Mouse (Mus musculus): Measurements from ENCODE around the gene Cd96.
"Not testable (repeated sequence)": the region's sequence is repeated elsewhere in the genome, so short reads cannot be mapped to it uniquely, and the experiment has no call there.

Gene Cd96

DNA sequence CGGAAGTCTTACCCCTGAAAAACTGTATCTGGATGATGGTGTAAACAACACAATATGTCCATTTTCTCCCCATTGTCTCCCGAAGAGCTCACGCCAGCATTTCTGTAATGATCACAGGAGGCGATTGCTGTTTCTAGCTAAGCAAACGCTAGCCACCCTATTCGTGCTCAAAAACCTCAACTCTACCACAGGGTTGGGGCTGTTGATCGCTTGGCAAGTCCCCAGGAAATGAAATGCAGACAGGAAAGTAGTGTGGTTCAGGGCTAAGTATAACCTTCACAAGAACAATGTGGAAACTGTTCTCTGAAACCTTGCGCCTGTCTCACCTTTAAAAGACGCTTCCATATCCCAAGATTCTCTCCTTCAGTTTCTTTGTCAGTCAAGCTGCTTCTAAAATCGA, at the start of gene Cd96:
Gene Cd96 (minus strand): TSS at position 232 of the 400 bp plus-strand sequence.
- DNase-seq (ENCODE audit: low spot score) = no peak

- DNase-seq (ENCODE audit: low spot score) = no peak
Observed at GRCm38 (mm10) chr16:46166971-46167370, 46.9 kb upstream of the Cd96 start.

DNA sequence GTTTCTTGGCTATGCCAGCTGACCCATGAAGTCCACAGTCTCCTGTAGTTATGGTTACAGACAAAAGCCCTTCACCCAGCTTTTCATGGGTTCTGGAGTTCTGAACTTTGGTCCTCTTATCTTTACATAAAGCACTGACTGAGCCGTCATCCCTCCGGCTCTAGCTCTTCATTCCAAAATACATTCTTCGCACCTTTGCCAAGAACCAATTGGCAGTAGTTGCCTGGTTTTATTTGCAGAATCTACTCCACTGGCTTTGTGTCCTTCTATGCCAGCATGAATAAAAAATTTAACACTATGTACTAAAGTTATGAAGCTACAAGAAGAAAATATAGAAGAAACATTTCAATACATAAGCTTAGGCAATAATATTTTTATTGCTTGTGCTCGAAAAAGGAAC, 45.3 kb upstream of the Cd96 start:
- DNase-seq (ENCODE audit: low spot score) = no peak

GRCm38 (mm10) chr16:46154832-46155231, 34.8 kb upstream of the Cd96 start, which contains the start of gene Gm4737:
Gene Gm4737 (minus strand): TSS chr16:46155077.
- not testable (repeated sequence) for DNase-seq (ENCODE audit: low spot score)

DNA sequence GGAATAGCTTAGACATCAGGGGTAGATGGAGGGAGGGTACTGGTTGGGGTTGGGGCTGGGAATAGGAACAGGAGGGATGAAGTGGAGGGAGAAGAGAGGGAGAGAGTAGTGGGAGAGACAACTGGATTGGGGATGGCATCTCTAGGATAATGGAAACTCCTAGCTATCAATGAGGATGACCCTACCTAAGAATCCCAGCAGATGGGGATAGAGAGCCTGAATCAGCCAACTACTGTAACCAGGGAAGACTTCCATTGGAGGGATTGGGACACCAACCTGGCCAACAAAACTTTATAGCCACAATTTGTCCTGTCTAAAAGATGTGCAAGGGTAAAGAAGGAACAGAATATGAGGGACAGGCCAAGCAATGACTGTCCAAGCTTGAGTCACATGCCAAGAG, 31.1 kb upstream of the Cd96 start:
- no peak for DNase-seq (ENCODE audit: low spot score)

- no peak for DNase-seq (ENCODE audit: low spot score)
Observed at GRCm38 (mm10) chr16:46148661-46149341, 28.8 kb upstream of the Cd96 start.

- no peak for DNase-seq (ENCODE audit: low spot score)
Observed at GRCm38 (mm10) chr16:46146962-46147361, 26.9 kb upstream of the Cd96 start.

- DNase-seq (ENCODE audit: low spot score) = no peak
Observed at GRCm38 (mm10) chr16:46122238-46122637, 2.2 kb upstream of the Cd96 start.

DNA sequence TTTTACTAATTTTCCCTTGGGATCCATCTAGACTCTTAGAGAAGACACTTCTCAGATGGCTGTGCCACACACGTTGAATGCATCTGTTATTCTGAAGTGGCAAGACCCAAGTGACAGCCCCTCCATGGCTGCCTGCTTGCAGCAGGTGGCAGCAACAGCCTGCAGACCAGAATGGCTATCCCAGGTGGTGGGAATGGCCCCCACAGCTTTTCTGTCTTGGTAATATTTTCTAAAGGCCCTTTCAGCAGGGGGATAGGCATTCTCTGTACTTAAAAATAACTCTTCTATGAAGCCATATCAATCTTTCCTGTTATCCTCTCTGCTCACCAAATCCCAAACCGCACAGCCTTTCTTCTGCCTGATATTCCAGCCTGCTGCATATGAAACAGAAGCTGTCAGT, 1.4 kb upstream of the Cd96 start:
- no peak for DNase-seq (ENCODE audit: low spot score)

DNA sequence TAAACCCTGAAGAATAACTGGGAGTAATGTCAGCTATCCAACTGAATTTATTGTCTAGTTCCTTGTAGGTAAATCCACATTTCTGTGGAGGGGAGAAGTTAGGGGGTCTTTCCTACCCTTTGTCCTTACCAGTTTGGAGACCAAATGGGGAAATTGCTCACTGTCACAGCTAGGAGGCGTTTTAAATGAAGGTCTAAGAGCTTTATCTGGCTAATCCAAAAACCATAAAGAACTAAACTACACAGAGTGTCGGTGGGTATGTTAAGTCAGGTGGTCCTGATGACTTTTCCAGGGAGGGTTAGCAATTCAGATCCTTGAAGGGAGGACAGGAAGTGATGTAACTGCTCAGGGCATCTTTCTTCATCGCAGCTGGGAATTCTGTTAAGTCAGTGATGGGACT, 556 bp upstream of the Cd96 start:
- DNase-seq (ENCODE audit: low spot score) = no peak

DNA sequence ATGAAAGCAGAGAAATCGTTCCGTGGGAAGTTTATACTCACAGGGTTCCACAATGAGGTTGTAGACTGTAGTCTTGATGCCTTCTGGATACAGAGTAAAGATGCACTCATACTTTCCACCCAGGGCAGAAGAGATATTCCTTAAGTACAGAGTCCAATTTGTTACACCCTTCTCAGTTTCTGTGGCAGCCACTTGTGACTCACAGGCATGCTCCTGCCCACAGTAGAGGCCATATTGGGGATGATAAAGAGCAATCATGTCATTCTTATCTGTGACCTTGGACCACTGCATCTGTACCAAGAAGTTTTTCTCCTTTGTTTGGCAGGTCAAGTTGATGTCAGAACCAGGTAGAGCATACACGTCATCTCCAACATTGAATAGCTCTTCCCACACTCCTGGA, 2.4 kb downstream of the Cd96 start:
- no peak for DNase-seq (ENCODE audit: low spot score)

DNA sequence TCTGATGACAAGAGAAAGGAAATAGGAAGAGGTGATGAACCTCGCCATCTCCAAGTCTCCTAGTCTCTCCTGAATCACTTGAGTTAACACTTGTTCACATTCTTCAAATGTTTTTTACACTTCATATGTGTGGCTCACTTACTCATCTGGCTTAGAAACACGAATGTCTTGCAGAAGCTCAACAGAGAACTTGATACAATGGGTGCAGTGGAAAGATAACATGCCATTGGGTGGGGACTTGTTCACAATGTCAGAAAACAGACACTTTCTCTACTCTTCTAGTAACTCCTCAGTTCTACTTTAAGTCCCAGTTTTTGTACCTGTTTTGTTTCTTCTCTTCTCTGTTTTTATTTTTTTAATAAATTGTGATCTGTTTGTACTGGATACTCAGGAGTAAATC, 5.3 kb downstream of the Cd96 start:
- DNase-seq (ENCODE audit: low spot score) = no peak

GRCm38 (mm10) chr16:46109536-46109935, 10.5 kb downstream of the Cd96 start:
- no peak for DNase-seq (ENCODE audit: low spot score)

DNA sequence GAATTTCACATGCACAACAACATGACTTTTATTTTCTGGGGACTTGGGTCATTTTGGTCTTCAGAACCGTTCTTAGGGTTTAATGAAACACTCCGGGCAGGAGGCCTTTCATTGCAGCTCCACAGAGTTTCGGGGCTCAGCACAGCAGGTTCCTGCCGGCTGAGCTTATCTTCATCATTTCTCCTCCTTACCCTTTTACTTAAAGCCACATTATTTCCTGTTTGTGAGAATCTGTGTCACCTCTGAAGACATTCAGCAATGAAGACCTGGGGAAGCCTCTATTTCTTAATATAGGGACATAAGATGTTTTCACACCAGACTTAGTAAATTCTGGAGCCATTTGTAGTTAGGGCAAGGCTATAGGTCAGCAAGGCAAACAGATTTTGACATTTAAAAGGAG, 12.6 kb downstream of the Cd96 start:
- no peak for DNase-seq (ENCODE audit: low spot score)

DNA sequence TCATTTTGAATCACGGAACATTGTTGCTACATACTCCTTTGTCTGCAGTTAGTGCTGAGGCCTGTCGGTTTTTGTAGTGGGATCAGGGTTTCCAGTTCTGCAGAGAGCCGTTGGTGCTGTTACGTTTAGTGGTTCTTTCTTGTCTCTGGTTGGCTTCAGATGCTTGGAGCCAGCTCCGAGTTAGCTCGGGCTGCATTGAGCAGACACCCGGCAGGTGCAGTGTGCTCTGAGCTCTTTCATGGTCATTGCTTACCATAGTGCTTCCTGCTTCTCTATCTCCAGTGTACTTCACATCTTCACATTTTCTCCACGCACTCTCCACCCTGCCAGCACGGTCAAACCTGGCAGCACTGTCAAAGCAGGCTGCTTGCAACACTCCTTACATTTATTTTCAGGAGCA, 15.6 kb downstream of the Cd96 start:
- no peak for DNase-seq (ENCODE audit: low spot score)

- DNase-seq (ENCODE audit: low spot score) = no peak
Observed at GRCm38 (mm10) chr16:46101748-46102147, 18.3 kb downstream of the Cd96 start.

GRCm38 (mm10) chr16:46100286-46100685, 19.8 kb downstream of the Cd96 start:
- DNase-seq (ENCODE audit: low spot score) = no peak

GRCm38 (mm10) chr16:46097421-46097820, 22.6 kb downstream of the Cd96 start:
- no peak for DNase-seq (ENCODE audit: low spot score)

- DNase-seq (ENCODE audit: low spot score) = no peak
Observed at GRCm38 (mm10) chr16:46094478-46094877, 25.6 kb downstream of the Cd96 start.

GRCm38 (mm10) chr16:46092935-46093334, 27.1 kb downstream of the Cd96 start:
- DNase-seq (ENCODE audit: low spot score) = no peak

DNA sequence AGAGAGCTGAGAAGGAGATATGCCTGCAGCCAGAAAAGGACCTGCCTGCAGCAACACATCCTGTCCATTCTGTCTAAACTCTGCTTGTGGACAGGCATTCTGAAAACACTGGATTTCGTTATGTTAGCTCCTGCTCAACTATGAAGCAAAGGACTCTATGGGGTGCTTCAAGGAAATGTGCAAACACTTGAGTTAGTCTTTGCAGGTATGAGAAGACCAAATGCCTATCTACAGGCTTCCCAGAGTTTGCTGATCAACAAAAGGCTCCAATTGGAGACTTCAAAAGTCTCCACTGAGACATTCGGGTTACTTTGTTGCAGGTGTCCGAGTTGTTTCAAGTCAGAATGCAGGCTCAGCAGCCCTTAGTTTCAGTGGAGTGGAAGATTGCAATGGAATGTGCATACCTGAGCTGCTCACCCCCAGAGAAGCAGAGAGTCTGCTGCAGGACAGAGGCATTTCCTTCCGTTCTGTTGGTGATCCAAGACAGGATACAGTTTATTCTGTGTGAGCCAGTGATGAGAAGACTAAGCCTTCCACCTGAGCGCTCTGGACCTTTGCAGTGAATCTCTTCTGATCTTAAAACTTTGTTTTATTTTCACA, 33.1 kb downstream of the Cd96 start:
- no peak for DNase-seq (ENCODE audit: low spot score)

DNA sequence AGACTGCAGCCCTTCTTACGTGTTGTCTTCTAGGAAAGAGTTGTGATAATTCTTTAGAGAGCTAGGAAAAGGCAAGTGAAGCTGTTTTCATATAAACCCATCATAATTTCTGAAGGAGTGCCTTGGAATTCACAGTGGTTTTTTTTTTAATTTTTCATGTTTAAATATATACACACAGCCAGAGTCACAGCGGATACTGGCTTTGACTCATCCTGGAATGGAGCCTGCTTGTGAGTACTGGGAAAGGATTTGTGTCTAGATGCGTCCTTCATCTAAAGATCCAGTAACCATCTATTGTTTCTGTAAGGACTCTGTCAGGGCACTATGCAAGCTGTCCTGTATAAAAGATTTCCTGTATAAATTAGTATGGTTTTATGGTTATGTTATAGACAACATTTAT, 52.1 kb downstream of the Cd96 start:
- DNase-seq (ENCODE audit: low spot score) = no peak

DNA sequence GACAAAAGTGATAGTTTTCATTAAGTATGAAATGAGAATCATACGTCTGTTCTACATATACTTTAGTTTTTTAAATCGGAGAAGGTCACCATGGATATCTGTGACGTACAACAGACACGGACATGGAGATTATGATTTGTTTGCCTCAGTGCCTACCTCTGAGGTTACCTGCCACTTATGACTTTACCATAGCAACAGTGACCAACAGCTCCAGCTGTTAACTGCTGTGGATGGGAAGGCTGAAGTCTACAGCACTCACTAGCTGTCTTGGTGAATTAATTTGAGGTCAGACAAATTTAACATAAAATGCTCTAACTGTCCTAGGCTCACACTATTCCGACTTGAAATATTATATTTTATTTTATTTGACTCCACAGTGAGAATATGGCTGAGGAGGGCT, 56.8 kb downstream of the Cd96 start:
- DNase-seq (ENCODE audit: low spot score) = no peak

GRCm38 (mm10) chr16:46046906-46047305, 73.1 kb downstream of the Cd96 start:
- no peak for DNase-seq (ENCODE audit: low spot score)
